ENCODE assay signal across 24 mouse cellular contexts in the genomic region with DNA sequence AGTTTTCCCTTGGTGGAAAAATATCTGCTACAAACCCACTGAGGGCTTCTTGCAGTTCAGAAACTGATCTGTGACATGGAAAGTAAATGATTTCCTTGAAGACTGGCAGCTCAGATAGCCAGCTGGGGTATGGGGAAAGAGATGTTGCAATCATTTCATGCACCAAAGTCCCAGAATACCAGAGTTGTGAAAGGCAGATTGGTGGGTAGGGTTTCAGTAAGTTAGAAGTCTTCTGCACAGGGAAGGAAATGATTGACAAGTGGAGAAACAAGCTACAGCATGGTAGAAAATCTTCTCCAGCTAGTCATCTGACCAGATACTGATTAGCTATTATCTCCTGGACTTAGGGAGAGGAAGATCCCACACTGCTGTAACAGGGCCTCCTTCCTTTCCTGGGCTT. TPM values are rescaled to one million over a fixed set of nuclear protein-coding genes. Genes with fewer than 3 reads are reported as not detected.
A peak's percentile ranks its signal among the peaks of the same experiment; 100 is the strongest.
DNase-seq lines count a peak whose midpoint lies in the region; ATAC-seq and TF ChIP-seq lines count a peak whose summit lies in the region.
"Had no signal": no experiment of that assay in that cellular context is flagged by ENCODE, and none has a peak within 500 bp of the region (broad histone marks: within the 10 kb centered on the region; RNA-seq: fewer than 3 reads in every experiment).

No protein-coding gene starts in this region.

- H3K9me3 ChIP-seq in liver, postnatal 0 days (ENCODE audit: low read length): no peaks in the 10 kb centered on the region
- H3K9me3 ChIP-seq: embryonic facial prominence, embryonic 13.5 days; forebrain, embryonic 15.5 days; heart, embryonic 10.5 days; hindbrain, embryonic 15.5 days; kidney, embryonic 15.5 days; liver, embryonic 13.5 days; midbrain, embryonic 12.5 days; stomach, embryonic 15.5 days had no signal

- ATAC-seq in liver, postnatal 0 days: peak; percentile 81
- ATAC-seq: forebrain, embryonic 15.5 days; Patski had no signal

- no peak for TF ChIP-seq CTCF in kidney, adult 2 months (conservative IDR thresholded peaks at IDR 0.05; ENCODE audit: insufficient read depth, insufficient read length, low read depth, low read length)
- no peak for TF ChIP-seq CTCF in C2C12 (IDR thresholded peaks at IDR 0.05; ENCODE audit: control insufficient read depth, insufficient read depth, insufficient read length)
- no peak for TF ChIP-seq CTCF in liver, postnatal 0 days (IDR thresholded peaks at IDR 0.05; ENCODE audit: low read depth)

- H3K79me2 ChIP-seq in C2C12 (ENCODE audit: control insufficient read depth, insufficient read depth): no peaks in the 10 kb centered on the region

- TF ChIP-seq EP300 in liver, postnatal 0 days (IDR thresholded peaks at IDR 0.05; ENCODE audit: low read depth): peak; percentile 49; the same call in 1 of the 2 replicates

- no peak for TF ChIP-seq POLR2A in kidney, adult 2 months (IDR thresholded peaks at IDR 0.05; ENCODE audit: low read depth, low read length)

- H3K27ac ChIP-seq in kidney, adult 2 months (ENCODE audit: insufficient read depth, low read depth, low read length): no peak overlapping the region
- no peak overlapping the region; the same call in 1 of the 2 replicates for H3K27ac ChIP-seq in liver, postnatal 0 days (ENCODE audit: low read depth)
- H3K27ac ChIP-seq: embryonic facial prominence, embryonic 13.5 days; forebrain, embryonic 15.5 days; heart, embryonic 10.5 days; hindbrain, embryonic 15.5 days; kidney, embryonic 15.5 days; liver, embryonic 13.5 days; midbrain, embryonic 12.5 days; stomach, embryonic 15.5 days had no signal

- H3K9ac ChIP-seq in liver, postnatal 0 days (replicated peaks): no peak overlapping the region
- H3K9ac ChIP-seq: embryonic facial prominence, embryonic 13.5 days; forebrain, embryonic 15.5 days; hindbrain, embryonic 15.5 days; kidney, embryonic 15.5 days; liver, embryonic 13.5 days; midbrain, embryonic 12.5 days; stomach, embryonic 15.5 days had no signal

- H3K4me1 ChIP-seq in kidney, adult 2 months (ENCODE audit: control insufficient read depth, insufficient read depth, low read length): no peaks in the 10 kb centered on the region
- peaks cover 6% of the 10 kb centered on the region for H3K4me1 ChIP-seq in liver, postnatal 0 days (ENCODE audit: insufficient read depth)
- H3K4me1 ChIP-seq: embryonic facial prominence, embryonic 13.5 days; forebrain, embryonic 15.5 days; heart, embryonic 10.5 days; hindbrain, embryonic 15.5 days; kidney, embryonic 15.5 days; midbrain, embryonic 12.5 days; stomach, embryonic 15.5 days had no signal

- 0 out of 2 replicates have a peak overlapping the region, but pooled peaks have one; percentile 0 for H3K4me2 ChIP-seq in liver, postnatal 0 days (ENCODE audit: low read depth, low read length)
- H3K4me2 ChIP-seq: embryonic facial prominence, embryonic 13.5 days; forebrain, embryonic 15.5 days; hindbrain, embryonic 15.5 days; kidney, embryonic 15.5 days; liver, embryonic 13.5 days; midbrain, embryonic 12.5 days; stomach, embryonic 15.5 days had no signal

- no peaks in the 10 kb centered on the region for H3K36me3 ChIP-seq in kidney, adult 2 months (ENCODE audit: control insufficient read depth, insufficient read depth, low read length)
- H3K36me3 ChIP-seq in C2C12 (ENCODE audit: control insufficient read depth, insufficient read depth): no peaks in the 10 kb centered on the region
- no peaks in the 10 kb centered on the region for H3K36me3 ChIP-seq in liver, postnatal 0 days (replicated peaks; ENCODE audit: insufficient read depth, low read length)
- H3K36me3 ChIP-seq: embryonic facial prominence, embryonic 13.5 days; forebrain, embryonic 15.5 days; heart, embryonic 10.5 days; hindbrain, embryonic 15.5 days; kidney, embryonic 15.5 days; liver, embryonic 13.5 days; midbrain, embryonic 12.5 days; stomach, embryonic 15.5 days had no signal

- H3K4me3 ChIP-seq in kidney, adult 2 months (ENCODE audit: insufficient read depth, low read depth, low read length): no peak overlapping the region
- no peak overlapping the region for H3K4me3 ChIP-seq in C2C12 (ENCODE audit: insufficient read depth, poor library complexity, severe bottlenecking)
- no peak overlapping the region for H3K4me3 ChIP-seq in liver, postnatal 0 days (ENCODE audit: low read depth, low read length)
- H3K4me3 ChIP-seq: embryonic facial prominence, embryonic 13.5 days; forebrain, embryonic 15.5 days; heart, embryonic 10.5 days; hindbrain, embryonic 15.5 days; kidney, embryonic 15.5 days; liver, embryonic 13.5 days; midbrain, embryonic 12.5 days; stomach, embryonic 15.5 days had no signal

- no peaks in the 10 kb centered on the region for H3K79me3 ChIP-seq in C2C12 (ENCODE audit: low read depth)

- DNase-seq in kidney, adult 2 months: peak; percentile 25
- no peak for DNase-seq in kidney, postnatal 4 days
- DNase-seq in 416B (ENCODE audit: low read depth): peak; percentile 87
- DNase-seq in liver, postnatal 0 days: peak; percentile 34
- DNase-seq in cerebellum, adult 8-10 months: no peak
- DNase-seq in embryo, embryonic 10.5 days (ENCODE audit: low spot score): no peak
- DNase-seq: adrenal gland, postnatal 10 days; cerebellum, postnatal 10 days; left cerebral cortex, postnatal 4 days; liver, embryonic 13.5 days; thymus, postnatal 25 days had no signal

- H3K27me3 ChIP-seq in kidney, adult 2 months (replicated peaks; ENCODE audit: control insufficient read depth, insufficient read depth, low read length): no peaks in the 10 kb centered on the region
- peaks cover 9% of the 10 kb centered on the region for H3K27me3 ChIP-seq in C2C12 (ENCODE audit: control insufficient read depth, insufficient read depth, insufficient read length)
- H3K27me3 ChIP-seq in liver, postnatal 0 days (ENCODE audit: insufficient read depth, low read length): 0 out of 2 replicates have a peak, but pooled peaks cover 2% of the 10 kb centered on the region
- H3K27me3 ChIP-seq: midbrain, embryonic 12.5 days; stomach, embryonic 15.5 days had no signal

- H3ac ChIP-seq in C2C12 (ENCODE audit: control insufficient read depth, insufficient read length, low read depth): no peak overlapping the region

TF ChIP-seq in C2C12, 6 proteins besides CTCF, POLR2A, EP300 and RAD21:
- peak; percentile 4 for TF ChIP-seq CEBPB (IDR thresholded peaks at IDR 0.05; ENCODE audit: low read depth)
- TF ChIP-seq MAX (IDR thresholded peaks at IDR 0.05): no peak
TF ChIP-seq in C2C12: peak in this region for 1.

RNA-seq across cellular contexts. Expression of a gene that starts 4.9 kb away (rescaled TPM):
- polyA plus RNA-seq in kidney, adult 2 months (2012; rRNA removed): not detected in 2 replicates
- polyA plus RNA-seq in C2C12 (2012; fragmentation: generic; extraction: Trizol): not detected
- not detected in 2 replicates for polyA plus RNA-seq in liver, postnatal 0 days (2015; fragmentation: Nextera tagmentation; extraction: Ambion mirVana)
- polyA plus RNA-seq: brain, embryonic 14.5 days; embryonic facial prominence, embryonic 13.5 days; forebrain, embryonic 15.5 days; heart, embryonic 10.5 days; heart, embryonic 16.5 days; hindbrain, embryonic 15.5 days; intestine, embryonic 14.5 days; kidney, embryonic 15.5 days; liver, embryonic 13.5 days; lung, embryonic 16.5 days; midbrain, embryonic 12.5 days; stomach, embryonic 15.5 days had no signal

RNA-seq across cellular contexts. Expression of a gene that starts 11.9 kb away (rescaled TPM):
- 91.8 and 128 TPM in 2 replicates for polyA plus RNA-seq in kidney, adult 2 months (2012; rRNA removed)
- 146 TPM for polyA plus RNA-seq in C2C12 (2012; fragmentation: generic; extraction: Trizol)
- 124 and 130 TPM in 2 replicates for polyA plus RNA-seq in liver, postnatal 0 days (2015; fragmentation: Nextera tagmentation; extraction: Ambion mirVana)

RNA-seq across cellular contexts. Expression of a gene that starts 21.5 kb away (rescaled TPM):
- polyA plus RNA-seq in kidney, adult 2 months (2012; rRNA removed): 77.0 and 89.8 TPM in 2 replicates
- polyA plus RNA-seq in C2C12 (2012; fragmentation: generic; extraction: Trizol): 31.9 TPM
- polyA plus RNA-seq in liver, postnatal 0 days (2015; fragmentation: Nextera tagmentation; extraction: Ambion mirVana): 30.5 and 32.2 TPM in 2 replicates

RNA-seq across cellular contexts. Expression of a gene that starts 33.5 kb away (rescaled TPM):
- 2.0 and 2.2 TPM in 2 replicates for polyA plus RNA-seq in kidney, adult 2 months (2012; rRNA removed)
- 1.2 TPM for polyA plus RNA-seq in C2C12 (2012; fragmentation: generic; extraction: Trizol)
- polyA plus RNA-seq in liver, postnatal 0 days (2015; fragmentation: Nextera tagmentation; extraction: Ambion mirVana): 0.47 and 0.54 TPM in 2 replicates

Comparison
In these comparisons a context has a peak if more than half of its experiments do, and no peak if none do; other contexts are left out.
1. DNase-seq: peak in kidney, adult 2 months (single experiment), 416B (single experiment) and liver, postnatal 0 days (single experiment); none in kidney, postnatal 4 days (0 of 2), cerebellum, adult 8-10 months (single experiment) and embryo, embryonic 10.5 days (single experiment).